Mouse (Mus musculus) CH12.LX (cell line): ENCODE measurements around the gene 6030445D17Rik. TPM values are rescaled to one million over a fixed set of nuclear protein-coding genes. Genes with fewer than 3 reads are reported as not detected.

Experiments
- DNase-seq: peaks from one replicate; pipeline ENCODE4 v3.0.0-alpha.2; 2013; ENCODE audit errors: extremely low read depth
- H3K27ac ChIP-seq: 2 replicates; pipeline ENCODE4 v1.5.1; 2012; ENCODE audit warnings: low read depth, mild to moderate bottlenecking, control low read depth, moderate library complexity; ENCODE audit not compliant: insufficient read depth
- H3K27me3 ChIP-seq: replicated peaks from 2 replicates; pipeline ENCODE3; 2012; ENCODE audit warnings: inconsistent platforms
- H3K36me3 ChIP-seq, 2 experiments: replicated peaks in 1 of 2; 2 replicates each; pipeline versions ENCODE3 to v1.6.1; 2012; ENCODE audit warnings: inconsistent platforms in 1 of 2, low read length in 1 of 2, mild to moderate bottlenecking in 1 of 2, mixed read lengths in 1 of 2, moderate library complexity in 1 of 2; ENCODE audit not compliant: control insufficient read depth in 1 of 2, insufficient read depth in 1 of 2
- H3K4me1 ChIP-seq, 2 experiments: 2 replicates each; pipeline ENCODE4 v1.6.1; 2012; ENCODE audit warnings: inconsistent platforms in 1 of 2, moderate library complexity in 1 of 2; ENCODE audit not compliant: insufficient read depth in 2 of 2, control insufficient read depth in 1 of 2
- H3K4me2 ChIP-seq: 2 replicates; pipeline ENCODE4 v1.6.1; 2012; ENCODE audit warnings: low read depth, mild to moderate bottlenecking, control low read depth; ENCODE audit not compliant: poor library complexity, insufficient read depth, severe bottlenecking
- H3K4me3 ChIP-seq, 3 experiments: fragments of 150-350 bp in 1 of 3; sonication (generic) in 1 of 3; replicated peaks in 1 of 3; 2 replicates each; pipeline versions ENCODE3 to v1.5.1; 2011 to 2012; ENCODE audit warnings: low read depth in 2 of 3, low read length in 2 of 3, mild to moderate bottlenecking in 2 of 3, moderate library complexity in 2 of 3, control low read depth in 1 of 3, improper control_type of control experiment in 1 of 3, inconsistent platforms in 1 of 3, mixed read lengths in 1 of 3; ENCODE audit not compliant: poor library complexity in 1 of 3
- H3K79me2 ChIP-seq: replicated peaks from 2 replicates; pipeline ENCODE4 v1.6.1; 2012; ENCODE audit warnings: mild to moderate bottlenecking, moderate library complexity; ENCODE audit not compliant: control insufficient read depth, poor library complexity, insufficient read depth, severe bottlenecking; ENCODE audit errors: extremely low read depth
- H3K9ac ChIP-seq: 2 replicates; pipeline ENCODE4 v1.6.1; 2012; ENCODE audit warnings: low read depth, mild to moderate bottlenecking, control low read depth, moderate library complexity; ENCODE audit not compliant: insufficient read depth
- H3K9me3 ChIP-seq: replicated peaks from 2 replicates; pipeline ENCODE3; 2012; ENCODE audit warnings: low read length, inconsistent platforms, mixed read lengths
- BHLHE40 ChIP-seq: IDR thresholded peaks from 2 replicates; pipeline ENCODE4 v1.6.1; 2011; ENCODE audit warnings: mild to moderate bottlenecking, low read depth, low read length, improper control_type of control experiment
- CHD1 ChIP-seq: IDR thresholded peaks from 2 replicates; pipeline ENCODE4 v1.6.1; 2012; ENCODE audit warnings: low read depth, low read length, improper control_type of control experiment, inconsistent platforms
- CHD2 ChIP-seq: IDR thresholded peaks from 2 replicates; pipeline ENCODE4 v1.6.1; 2011; ENCODE audit warnings: low read length, improper control_type of control experiment
- CTCF ChIP-seq, 2 experiments: IDR thresholded peaks in 1 of 2; conservative IDR thresholded peaks in 1 of 2; 2 replicates each; pipeline ENCODE4 v1.5.1; 2011 to 2012; ENCODE audit warnings: low read depth in 2 of 2, low read length in 2 of 2, improper control_type of control experiment in 1 of 2, inconsistent platforms in 1 of 2, mild to moderate bottlenecking in 1 of 2, moderate library complexity in 1 of 2
- ELF1 ChIP-seq: IDR thresholded peaks from 2 replicates; pipeline ENCODE4 v1.6.1; 2014; ENCODE audit warnings: low read depth, mild to moderate bottlenecking, inconsistent platforms, low read length, improper control_type of control experiment
- EP300 ChIP-seq: IDR thresholded peaks from 2 replicates; pipeline ENCODE4 v1.6.1; 2011; ENCODE audit warnings: low read length, improper control_type of control experiment
- JUN ChIP-seq: IDR thresholded peaks from 2 replicates; pipeline ENCODE4 v1.6.1; 2011; ENCODE audit warnings: low read depth, mild to moderate bottlenecking, low read length, improper control_type of control experiment, moderate library complexity; ENCODE audit not compliant: insufficient read depth
- JUND ChIP-seq: conservative IDR thresholded peaks from 2 replicates; pipeline ENCODE4 v1.6.1; 2011; ENCODE audit warnings: low read depth, low read length, improper control_type of control experiment
- KAT2A ChIP-seq: IDR thresholded peaks from 2 replicates; pipeline ENCODE4 v1.6.1; 2012; ENCODE audit warnings: low read length, improper control_type of control experiment, inconsistent platforms; ENCODE audit not compliant: insufficient replicate concordance
- MAFK ChIP-seq: IDR thresholded peaks from 2 replicates; pipeline ENCODE4 v1.6.1; 2011; ENCODE audit warnings: low read length, improper control_type of control experiment; ENCODE audit not compliant: insufficient replicate concordance
- MAX ChIP-seq: IDR thresholded peaks from 2 replicates; pipeline ENCODE4 v1.6.1; 2011; ENCODE audit warnings: low read length, improper control_type of control experiment
- MAZ ChIP-seq: IDR thresholded peaks from 2 replicates; pipeline ENCODE4 v1.6.1; 2012; ENCODE audit warnings: low read depth, mild to moderate bottlenecking, inconsistent platforms, low read length, improper control_type of control experiment, moderate library complexity
- MEF2A ChIP-seq: IDR thresholded peaks from 2 replicates; pipeline ENCODE4 v1.6.1; 2014; ENCODE audit warnings: low read depth, mild to moderate bottlenecking, inconsistent platforms, low read length, improper control_type of control experiment, borderline replicate concordance
- MXI1 ChIP-seq: IDR thresholded peaks from 2 replicates; pipeline ENCODE4 v1.6.1; 2011; ENCODE audit warnings: mild to moderate bottlenecking, low read depth, low read length, improper control_type of control experiment
- NRF1 ChIP-seq: IDR thresholded peaks from 2 replicates; pipeline ENCODE4 v1.6.1; 2014; ENCODE audit warnings: low read depth, mild to moderate bottlenecking, inconsistent platforms, low read length, improper control_type of control experiment, moderate library complexity
- PAX5 ChIP-seq: IDR thresholded peaks from 2 replicates; pipeline ENCODE4 v1.6.1; 2012; ENCODE audit warnings: low read length, inconsistent platforms, mixed read lengths
- POLR2A ChIP-seq: IDR thresholded peaks from 2 replicates; pipeline ENCODE4 v1.6.1; 2011; ENCODE audit warnings: low read depth, mild to moderate bottlenecking, improper control_type of control experiment, low read length
- POLR2AphosphoS2 ChIP-seq: IDR thresholded peaks from 2 replicates; pipeline ENCODE4 v1.6.1; 2011; ENCODE audit warnings: low read depth, low read length, improper control_type of control experiment
- RCOR1 ChIP-seq: conservative IDR thresholded peaks from 2 replicates; pipeline ENCODE4 v1.6.1; 2012; ENCODE audit warnings: low read depth, mild to moderate bottlenecking, inconsistent platforms, low read length, improper control_type of control experiment
- SIN3A ChIP-seq: IDR thresholded peaks from 2 replicates; pipeline ENCODE4 v1.6.1; 2012; ENCODE audit warnings: low read length, improper control_type of control experiment, inconsistent platforms
- SMC3 ChIP-seq: IDR thresholded peaks from 2 replicates; pipeline ENCODE4 v1.6.1; 2011; ENCODE audit warnings: low read depth, low read length, improper control_type of control experiment
- TBP ChIP-seq: conservative IDR thresholded peaks from 2 replicates; pipeline ENCODE4 v1.6.1; 2011; ENCODE audit warnings: low read depth, low read length, improper control_type of control experiment
- UBTF ChIP-seq: IDR thresholded peaks from 2 replicates; pipeline ENCODE4 v1.6.1; 2012; ENCODE audit warnings: low read depth, mild to moderate bottlenecking, inconsistent platforms, low read length, improper control_type of control experiment, moderate library complexity
- USF1 ChIP-seq: IDR thresholded peaks from 2 replicates; pipeline ENCODE4 v1.6.1; 2014; ENCODE audit warnings: low read depth, mild to moderate bottlenecking, inconsistent platforms, low read length, improper control_type of control experiment
- USF2 ChIP-seq: conservative IDR thresholded peaks from 2 replicates; pipeline ENCODE4 v1.6.1; 2011; ENCODE audit warnings: low read depth, low read length, improper control_type of control experiment
- ZKSCAN1 ChIP-seq: IDR thresholded peaks from 2 replicates; pipeline ENCODE4 v1.6.1; 2012; ENCODE audit warnings: low read depth, inconsistent platforms, low read length, improper control_type of control experiment, borderline replicate concordance
- ZNF384 ChIP-seq: IDR thresholded peaks from 2 replicates; pipeline ENCODE4 v1.6.1; 2012; ENCODE audit warnings: low read depth, low read length, improper control_type of control experiment, inconsistent platforms
- dilution Hi-C: fragments of 300-500 bp; cut with MboI; formaldehyde crosslinking; loops from 2 replicates; pipeline ENCODE4 v1.14.3; 2020; ENCODE audit warnings: low sequenced_read_pairs; ENCODE audit not compliant: extremely low pct_unique_long_range_greater_than_20kb, extremely low pct_ligation_motif_present
- in situ Hi-C: fragments of 300-500 bp; cut with MboI; formaldehyde crosslinking; loops from 3 replicates; pipeline ENCODE4 v1.14.3; 2019; ENCODE audit warnings: low sequenced_read_pairs, low pct_ligation_motif_present, low pct_unique_long_range_greater_than_20kb, mixed read lengths
- polyA plus RNA-seq: library from polyadenylated mRNA; unstranded; fragments of >175 nt; gene quantifications from 2 replicates; pipeline ENCODE4 v1.2.1, GENCODE M21; 2012; ENCODE audit warnings: low read depth; ENCODE audit not compliant: insufficient read length
- total RNA-seq, 2 experiments: library from RNA; depleted of rRNA; stranded (reverse); fragments of 300-350 nt in 1 of 2; fragments of >200 nt in 1 of 2; gene quantifications; 2 replicates each; pipeline ENCODE4 v1.2.3; 2012 to 2014

Gene 6030445D17Rik
- total and polyA plus RNA-seq, 3 experiments: not detected

DNA sequence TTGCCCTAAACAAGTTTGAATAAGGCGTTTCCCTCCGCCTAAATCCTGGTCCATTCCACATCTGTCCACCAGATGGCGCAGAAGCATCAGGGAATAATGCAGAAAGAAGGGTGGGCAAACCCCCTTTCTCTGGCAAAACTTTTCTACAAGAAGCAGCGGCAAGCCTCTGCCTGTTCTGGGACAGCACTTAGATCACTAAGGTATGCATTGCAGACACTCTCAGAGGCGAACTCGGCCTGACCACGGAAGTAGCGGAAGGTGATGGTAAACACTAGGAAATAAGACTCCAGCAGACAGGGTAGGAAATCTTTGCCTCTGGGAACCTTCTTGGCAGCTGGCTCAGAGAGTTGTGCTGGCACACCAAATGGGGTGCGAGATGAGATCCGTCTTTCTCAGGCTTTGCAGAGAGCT, 7.2 kb upstream of the 6030445D17Rik start (continued):
- TF ChIP-seq MXI1: no peak; the same call in 1 of the 2 replicates
- TF ChIP-seq RCOR1: no peak
- TF ChIP-seq MAFK: no peak
- TF ChIP-seq SIN3A: no peak
- TF ChIP-seq BHLHE40: no peak
- TF ChIP-seq MAX: no peak
- no peak for TF ChIP-seq EP300
- TF ChIP-seq ZNF384: no peak
- peak; percentile 92 for TF ChIP-seq SMC3
- no peak for TF ChIP-seq MAZ
- TF ChIP-seq CTCF (conservative IDR thresholded peaks at IDR 0.05 in 1 of 2, IDR thresholded peaks at IDR 0.05 in 1 of 2; ENCODE audit: low read depth in 2 of 2, low read length in 2 of 2): peak; percentile 81 to 93
- no peak for TF ChIP-seq NRF1
- no peak for TF ChIP-seq CHD1
- 0 out of 2 replicates have a peak, but pooled peaks have one; percentile 34 for TF ChIP-seq ELF1

GRCm38 (mm10) chr4:136456516-136457218, 5.4 kb upstream of the 6030445D17Rik start:
- Histone ChIP-seq H3K27me3 (no peaks in the 10 kb centered on the region), H3K4me1 (peaks cover 0 to 5% of the 10 kb centered on the region in 2 experiments; a peak in 2 of 4 replicates), H3K9ac (no peak overlapping the region), H3K36me3 (no peaks in the 10 kb centered on the region), H3K9me3 (no peaks in the 10 kb centered on the region), H3K4me2 (no peak overlapping the region), H3K79me2 (no peaks in the 10 kb centered on the region), H3K4me3 (no peak overlapping the region), H3K27ac (no peak overlapping the region)
- no peak for DNase-seq
- dilution Hi-C loops (no loop called here), in situ Hi-C loops (loop anchor here (10.0 kb wide), 1 partner anchor 48 kb away; no protein-coding TSS in a partner anchor)
- TF ChIP-seq SMC3 (no peak), NRF1 (no peak), JUND (no peak), BHLHE40 (no peak), CHD1 (no peak), TBP (no peak), EP300 (no peak), KAT2A (no peak), UBTF (no peak), USF1 (no peak), POLR2A (no peak), MEF2A (no peak), ZKSCAN1 (no peak), POLR2AphosphoS2 (no peak), JUN (no peak), MAFK (no peak), PAX5 (no peak), USF2 (no peak), CHD2 (no peak)
